Mouse (Mus musculus) right cerebral cortex, postnatal 25 days (tissue): ENCODE measurements around the gene Cryge.
"Not testable (repeated sequence)": the region's sequence is repeated elsewhere in the genome, so short reads cannot be mapped to it uniquely, and the experiment has no call there.

Experiments
- DNase-seq: peaks from one replicate; pipeline ENCODE4 v3.0.0; 2022

Gene Cryge

DNA sequence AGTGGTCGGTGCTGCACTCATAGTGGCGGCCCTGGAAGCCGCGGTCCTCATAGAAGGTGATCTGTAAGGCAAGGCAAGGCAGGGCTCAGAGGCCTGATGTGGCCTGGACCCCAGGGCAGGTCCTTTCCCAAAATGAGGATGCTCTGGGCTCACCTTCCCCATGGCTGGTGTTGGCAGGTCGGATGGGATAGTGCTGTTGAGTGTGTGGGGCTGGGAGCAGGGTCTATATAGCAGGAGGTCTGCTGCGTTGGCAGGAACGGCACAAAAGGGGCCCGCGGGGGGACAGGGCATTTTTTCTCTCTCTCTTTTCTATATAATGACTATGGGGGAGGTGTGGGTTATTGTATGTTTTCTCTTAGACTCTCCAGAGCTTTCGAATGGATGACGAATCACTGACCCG, at the start of gene Cryge:
Gene Cryge (minus strand): TSS at position 198 of the 400 bp plus-strand sequence.
- not testable (repeated sequence) for DNase-seq

DNA sequence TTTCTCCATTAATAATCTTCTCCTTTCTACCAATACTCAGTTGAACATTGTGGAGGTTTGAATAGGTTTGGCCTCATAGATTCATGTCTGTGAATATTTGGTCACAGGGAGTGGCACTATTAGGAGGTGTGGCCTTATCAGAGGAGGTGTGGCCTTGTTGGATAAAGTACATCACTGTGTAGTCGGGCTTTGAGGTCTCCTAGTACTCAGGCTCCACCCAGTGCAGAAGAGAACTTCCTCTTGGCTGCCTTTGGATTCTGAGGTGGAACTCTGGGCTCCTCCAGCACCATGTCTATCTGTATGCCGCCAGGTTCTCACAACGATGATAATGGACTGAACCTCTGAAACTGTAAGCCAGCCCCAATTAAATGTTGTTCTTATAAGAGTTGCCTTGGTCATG, 46.0 kb upstream of the Cryge start:
- no peak for DNase-seq

GRCm38 (mm10) chr1:65091566-65091965, 40.6 kb upstream of the Cryge start:
- no peak for DNase-seq

DNA sequence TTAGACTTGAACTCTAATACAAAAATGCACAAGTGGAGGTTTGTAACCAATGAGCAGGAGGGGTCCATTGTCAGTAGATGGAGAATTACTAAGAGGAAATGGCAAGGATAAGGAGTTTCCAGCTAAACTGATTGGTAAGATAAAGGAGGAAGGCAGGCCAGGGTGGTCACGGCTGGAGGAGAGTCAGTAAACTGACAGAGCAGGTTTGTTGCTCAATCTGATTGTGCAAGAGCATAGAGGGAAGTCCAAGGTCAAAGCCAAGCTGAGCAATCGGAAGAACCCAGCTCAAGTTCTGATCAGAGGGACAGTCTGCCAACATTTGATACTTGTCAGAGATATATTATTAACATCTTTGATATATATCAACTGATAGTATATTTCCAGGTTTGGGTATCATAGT, 39.4 kb upstream of the Cryge start:
- DNase-seq, result no peak

- no peak for DNase-seq
These were observed 37.8 kb upstream of the Cryge start for GRCm38 (mm10) chr1:65088567-65089356.

- DNase-seq, result no peak
These were observed 31.2 kb upstream of the Cryge start, which contains the start of gene Crygb for GRCm38 (mm10) chr1:65082188-65082587. Gene Crygb, minus strand, starts transcription at chr1:65082288.

DNA sequence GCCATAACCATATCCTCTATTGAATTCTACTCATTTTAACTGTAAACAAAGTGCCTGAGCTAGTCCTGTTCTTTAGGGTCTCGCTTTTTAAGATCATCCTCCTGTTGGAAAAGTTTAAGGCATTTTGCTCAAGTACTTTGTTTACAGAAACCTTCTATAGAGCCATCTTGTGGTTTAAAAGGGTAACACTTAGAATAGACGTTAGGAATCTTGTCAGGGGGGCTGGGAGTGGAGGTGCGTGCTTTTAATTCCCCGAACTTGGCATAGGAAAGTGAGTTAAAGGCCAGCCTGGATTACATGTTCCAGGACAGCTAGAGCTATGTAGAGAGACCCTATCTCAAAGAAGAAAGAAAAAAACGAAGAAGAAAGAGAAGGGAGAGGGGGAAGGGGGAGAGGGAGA, 24.7 kb upstream of the Cryge start:
- DNase-seq, result no peak

DNA sequence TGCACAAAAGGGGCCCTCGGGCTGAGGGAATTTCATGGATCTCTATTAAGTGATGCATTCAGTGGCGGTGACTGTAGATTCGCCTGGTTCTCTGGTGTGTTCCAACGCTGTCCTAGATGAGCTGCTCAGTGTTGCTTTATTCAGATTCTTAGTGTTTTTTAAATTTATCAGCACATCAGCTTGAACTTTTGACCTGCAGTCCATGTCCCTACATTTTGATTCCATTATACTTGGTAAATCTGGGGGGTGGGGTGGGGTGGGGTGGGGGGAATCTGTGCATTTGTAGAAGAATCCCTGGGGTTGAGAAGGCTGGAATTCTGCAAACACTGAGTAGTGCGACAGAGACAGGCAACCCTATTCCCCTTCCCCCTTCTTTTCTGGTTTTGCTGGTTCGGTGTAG, 22.6 kb upstream of the Cryge start, which contains the start of gene Crygc:
Gene Crygc (minus strand): TSS at position 101 of the 400 bp plus-strand sequence.
- no peak for DNase-seq

GRCm38 (mm10) chr1:65067842-65068241, 16.9 kb upstream of the Cryge start:
- DNase-seq, result no peak

DNA sequence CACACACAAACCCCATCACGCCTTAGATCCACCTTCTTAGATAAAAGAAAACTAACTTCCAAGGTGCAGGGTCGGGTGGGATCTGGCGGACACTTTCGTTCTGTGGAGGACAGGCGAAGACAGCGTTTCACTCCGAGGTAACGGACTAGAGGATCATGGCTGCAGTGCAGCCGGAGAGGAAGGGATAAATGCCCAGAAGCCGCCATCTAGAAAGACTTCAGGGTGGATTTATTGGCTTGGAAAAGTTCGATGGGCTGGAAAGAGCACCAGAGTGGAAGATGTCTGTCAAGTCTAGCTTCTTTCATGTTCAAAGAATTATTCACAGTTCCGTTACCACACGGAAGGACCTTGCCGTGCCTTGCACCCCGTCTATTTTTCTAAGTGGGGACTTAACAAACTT, 13.3 kb upstream of the Cryge start:
- DNase-seq, result no peak

DNA sequence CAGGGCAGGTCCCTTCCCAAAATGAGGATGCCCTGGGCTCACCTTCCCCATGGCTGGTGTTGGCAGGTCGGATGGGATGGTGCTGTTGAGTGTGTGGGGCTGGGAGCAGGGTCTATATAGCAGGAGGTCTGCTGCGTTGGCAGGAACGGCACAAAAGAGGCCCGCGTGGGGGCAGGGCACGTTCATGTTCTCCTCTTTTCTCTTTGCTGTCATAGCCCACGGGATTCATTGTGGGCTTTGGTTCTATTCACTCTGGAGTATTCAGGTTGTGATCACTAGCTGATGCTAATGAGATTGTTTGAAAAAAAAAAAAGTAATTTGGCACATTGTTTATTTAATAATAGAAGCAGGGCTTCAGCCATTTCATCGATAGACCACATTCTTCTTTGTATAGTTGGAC, 12.4 kb upstream of the Cryge start, which contains the start of gene Crygd:
Gene Crygd (minus strand): TSS at position 101 of the 400 bp plus-strand sequence.
- DNase-seq, result no peak

DNA sequence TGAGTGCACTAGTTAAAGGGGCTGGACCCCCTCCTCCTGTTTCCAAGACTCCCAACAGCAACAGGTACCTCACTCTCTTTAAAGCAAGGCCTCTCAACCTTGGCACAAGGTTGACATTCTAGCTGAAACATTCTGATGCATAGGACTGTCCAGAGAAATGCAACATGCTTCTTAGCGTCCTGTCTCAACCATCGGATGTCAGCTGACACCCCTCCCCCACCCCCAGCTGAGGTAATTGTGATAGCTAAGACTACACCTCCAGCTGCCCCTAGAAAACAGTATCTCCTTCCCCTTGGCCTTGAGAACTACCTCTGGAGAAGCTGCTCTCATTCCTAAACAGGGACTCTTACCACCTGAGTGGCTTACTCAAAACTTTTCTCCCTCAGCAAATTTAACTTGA, 1.2 kb upstream of the Cryge start:
- DNase-seq, result no peak

- no peak for DNase-seq
These were observed 747 bp upstream of the Cryge start for GRCm38 (mm10) chr1:65051696-65052095.

GRCm38 (mm10) chr1:65048781-65049180, 2.2 kb downstream of the Cryge start:
- DNase-seq, result peak; percentile 35

DNA sequence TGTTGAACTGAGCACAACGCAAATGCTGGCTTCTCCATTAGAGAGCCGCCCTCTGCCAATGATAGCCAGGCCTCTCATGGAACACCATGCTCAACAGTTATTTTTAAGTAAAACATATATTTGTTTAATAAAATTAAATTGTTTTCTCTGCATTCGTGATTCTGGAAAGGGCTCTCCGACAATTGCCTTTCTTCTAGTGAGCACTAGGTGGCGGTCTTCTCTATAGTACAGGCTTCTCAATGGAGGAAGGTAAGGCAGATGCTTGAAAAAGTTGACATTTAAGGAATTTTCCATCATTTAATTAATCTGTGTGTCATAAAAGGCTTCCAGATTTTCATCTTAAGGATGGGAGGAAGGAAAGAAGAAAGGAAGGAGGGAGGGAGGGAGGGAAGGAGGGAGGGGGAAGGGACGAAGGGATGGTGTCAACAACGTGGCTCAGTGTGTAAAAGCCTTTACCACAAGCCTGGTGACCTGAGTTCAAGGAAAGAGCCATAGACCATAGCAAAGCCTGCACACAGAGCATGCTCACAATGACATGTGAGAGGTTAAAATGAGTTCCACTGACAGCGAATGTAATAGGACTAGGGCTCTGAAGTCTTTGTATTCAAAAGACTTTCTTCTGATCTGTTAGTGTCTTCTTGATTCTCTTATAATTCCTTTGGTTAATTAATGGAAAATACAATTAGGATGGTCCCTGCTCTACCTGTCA, 4.4 kb downstream of the Cryge start:
- DNase-seq, result no peak

- no peak for DNase-seq
These were observed 7.5 kb downstream of the Cryge start for GRCm38 (mm10) chr1:65043433-65043832.

- no peak for DNase-seq
These were observed 9.1 kb downstream of the Cryge start for GRCm38 (mm10) chr1:65041837-65042236.

- no peak for DNase-seq
These were observed 10.1 kb downstream of the Cryge start for GRCm38 (mm10) chr1:65040806-65041205.

- no peak for DNase-seq
These were observed 11.3 kb downstream of the Cryge start for GRCm38 (mm10) chr1:65039679-65040078.

DNA sequence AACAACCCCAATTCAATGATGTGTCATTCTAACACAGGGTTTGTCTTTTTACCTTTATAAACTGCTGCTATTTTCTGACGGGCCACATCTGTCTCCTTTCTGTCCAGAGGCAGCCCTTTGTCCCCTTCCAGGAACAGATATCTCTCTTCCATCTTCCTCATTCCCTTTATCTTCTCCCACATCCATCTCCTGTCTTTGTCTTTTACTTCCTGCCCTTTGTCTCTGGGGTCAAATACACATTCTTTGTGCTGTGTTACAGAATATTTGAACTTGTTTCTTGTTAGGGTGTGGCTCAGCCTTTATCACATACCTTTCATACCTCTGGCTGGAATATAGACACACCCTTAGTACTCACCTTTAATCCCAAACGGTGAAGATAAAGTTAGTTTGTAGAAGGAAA, 13.4 kb downstream of the Cryge start:
- no peak for DNase-seq

GRCm38 (mm10) chr1:65035513-65035912, 15.4 kb downstream of the Cryge start:
- no peak for DNase-seq

DNA sequence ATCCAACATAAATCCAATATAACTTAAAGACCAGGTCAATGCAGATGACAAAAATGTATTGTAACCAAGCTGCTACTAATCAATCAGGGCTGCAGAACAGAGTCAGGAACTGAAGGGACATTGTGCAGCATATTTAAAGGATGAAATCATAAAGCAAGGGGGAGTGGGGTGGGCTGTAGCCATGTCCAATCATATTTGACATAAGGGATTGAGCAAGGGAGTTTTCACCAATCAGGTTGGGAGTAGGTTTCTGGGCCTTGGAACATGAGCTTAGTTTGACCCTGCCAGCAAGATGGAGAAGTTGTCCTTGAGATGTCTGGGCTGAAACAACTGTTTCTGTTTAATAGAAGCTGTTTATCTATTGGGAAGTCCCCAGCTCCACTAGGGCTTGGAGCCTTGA, 18.3 kb downstream of the Cryge start, which contains the start of gene Akr1cl:
Gene Akr1cl (minus strand): TSS at position 119 of the 400 bp plus-strand sequence.
- no peak for DNase-seq

DNA sequence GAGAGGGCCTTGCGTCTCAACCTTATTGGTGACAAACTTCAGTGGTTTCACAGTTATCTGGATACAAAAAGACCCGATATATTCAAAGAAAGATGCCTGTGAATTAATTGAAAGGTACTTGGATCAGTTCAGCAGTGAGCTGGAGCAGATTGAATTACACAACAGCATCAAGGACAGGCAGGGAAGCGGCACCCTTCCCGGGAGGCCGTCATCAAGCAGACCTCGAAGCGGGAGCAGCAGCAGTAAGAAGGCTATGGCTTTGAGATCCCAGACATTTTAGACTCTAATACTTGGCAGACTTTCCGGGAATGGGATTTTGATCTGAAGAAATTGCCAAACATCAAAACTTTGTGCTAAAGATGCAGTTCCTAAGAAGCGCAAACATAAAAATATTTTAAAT, 22.7 kb downstream of the Cryge start:
- DNase-seq, result no peak

DNA sequence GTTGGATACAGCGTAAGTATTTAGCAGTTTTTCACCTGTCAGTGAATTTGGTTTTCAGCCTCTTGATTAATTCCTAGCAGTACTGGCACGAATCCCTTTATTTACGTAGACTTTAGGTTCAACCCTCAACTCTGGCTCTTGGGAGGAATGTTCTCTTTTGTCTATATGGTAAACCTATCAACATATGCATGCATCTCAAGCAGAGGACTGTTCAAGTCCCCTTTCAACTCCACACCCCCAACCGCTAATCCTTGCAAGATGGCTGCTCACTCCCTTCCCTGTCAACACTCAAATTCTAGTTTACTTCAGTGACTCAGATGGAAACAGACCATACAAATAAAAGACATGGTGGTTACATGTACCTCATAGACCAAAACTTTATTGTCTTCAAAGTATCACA, 38.2 kb downstream of the Cryge start:
- no peak for DNase-seq
